Mouse (Mus musculus) hindbrain, postnatal 0 days (tissue): ENCODE results near the gene A630001G21Rik. TPM values are rescaled to one million over a fixed set of nuclear protein-coding genes. Genes with fewer than 3 reads are reported as not detected.

ENCODE experiments used
- ATAC-seq: fragments of 200-750 bp; cut with Nextera tagmentation; 2 replicates; pipeline ENCODE4 v1.8.0; 2017; ENCODE audit warnings: mild to moderate bottlenecking, moderate TSS enrichment, moderate library complexity
- DNase-seq: peaks from one replicate; pipeline ENCODE4 v3.0.0-alpha.2; 2015; ENCODE audit warnings: low spot score
- H3K27ac ChIP-seq: fragments of 300-500 bp; sonication (generic); 2 replicates; pipeline ENCODE4 v1.5.1; 2014; ENCODE audit warnings: mild to moderate bottlenecking
- H3K27me3 ChIP-seq: fragments of 300-500 bp; sonication (generic); 2 replicates; pipeline ENCODE4 v1.6.1; 2014; ENCODE audit warnings: low read length, mixed read lengths; ENCODE audit not compliant: insufficient read depth
- H3K36me3 ChIP-seq: fragments of 300-500 bp; sonication (generic); 2 replicates; pipeline ENCODE4 v1.6.1; 2014; ENCODE audit warnings: low read length, mixed read lengths; ENCODE audit not compliant: insufficient read depth
- H3K4me1 ChIP-seq: fragments of 300-500 bp; sonication (generic); 2 replicates; pipeline ENCODE4 v1.6.1; 2014; ENCODE audit warnings: antibody characterized with exemption, low read length, mixed read lengths; ENCODE audit not compliant: insufficient read depth
- H3K4me2 ChIP-seq: fragments of 300-500 bp; sonication (generic); 2 replicates; pipeline ENCODE4 v1.6.1; 2014; ENCODE audit warnings: low read depth, mild to moderate bottlenecking, low read length, moderate library complexity, mixed read lengths
- H3K4me3 ChIP-seq: fragments of 300-500 bp; sonication (generic); 2 replicates; pipeline ENCODE4 v1.5.1; 2014; ENCODE audit warnings: low read length
- H3K9ac ChIP-seq: fragments of 300-500 bp; sonication (generic); replicated peaks from 2 replicates; pipeline ENCODE4 v1.6.1; 2014; ENCODE audit warnings: mild to moderate bottlenecking, low read length, moderate library complexity, mixed read lengths
- H3K9me3 ChIP-seq: fragments of 300-500 bp; sonication (generic); 2 replicates; pipeline ENCODE4 v1.6.1; 2016; ENCODE audit warnings: low read length, mixed read lengths
- CTCF ChIP-seq: IDR thresholded peaks from 2 replicates; pipeline ENCODE4 v1.5.1; 2016; ENCODE audit warnings: antibody characterized with exemption, control low read depth, low read depth
- WGBS: fragments of 180-500 bp; shearing (Covaris S2); extraction: QIAGEN DNeasy Blood & Tissue Kit; methylation state at CpG from one replicate; pipeline ENCODE4 v1.1.7; 2014; 5-methylcytosine and 5-hydroxymethylcytosine counted together
- polyA plus RNA-seq: library from polyadenylated mRNA; unstranded; fragments of >200 nt; fragmentation: Nextera tagmentation; extraction: Ambion mirVana; gene quantifications from 2 replicates; pipeline ENCODE4 v1.2.1, GENCODE M21; 2015
- total RNA-seq: library from RNA; depleted of rRNA; stranded (reverse); fragments of >200 nt; gene quantifications from 2 replicates; pipeline ENCODE4 v1.2.3, GENCODE M21; 2014

Gene A630001G21Rik
- total and polyA plus RNA-seq, 2 experiments from 2014 or later, result 0.36 TPM; not detected in 1

GRCm38 (mm10) chr1:85739819-85740218 is 38.6 kb downstream of the A630001G21Rik start:
- Histone ChIP-seq H3K9me3 (no peaks in the 10 kb centered on the region), H3K4me2 (no peak overlapping the region), H3K4me3 (no peak overlapping the region), H3K4me1 (no peaks in the 10 kb centered on the region), H3K27me3 (no peaks in the 10 kb centered on the region), H3K9ac (no peak overlapping the region), H3K36me3 (no peaks in the 10 kb centered on the region), H3K27ac (no peak overlapping the region)
- ATAC-seq (no peak), DNase-seq (no peak)
- TF ChIP-seq CTCF, result no peak

GRCm38 (mm10) chr1:85739000-85739399 is 39.4 kb downstream of the A630001G21Rik start:
- no peak for TF ChIP-seq CTCF
- no peaks in the 10 kb centered on the region for H3K9me3 ChIP-seq
- no peak for ATAC-seq

GRCm38 (mm10) chr1:85736355-85737184 is 41.9 kb downstream of the A630001G21Rik start:
- H3K4me1 ChIP-seq, result no peaks in the 10 kb centered on the region
- peak; percentile 96 for TF ChIP-seq CTCF
- no peak overlapping the region for H3K9ac ChIP-seq
- H3K4me2 ChIP-seq, result peak overlapping the region; percentile 30; the same call in 1 of the 2 replicates
- H3K27me3 ChIP-seq, result no peaks in the 10 kb centered on the region
- H3K4me3 ChIP-seq, result no peak overlapping the region
- no peaks in the 10 kb centered on the region for H3K36me3 ChIP-seq
- ATAC-seq (peak; percentile 71), DNase-seq (peak; percentile 87)
- 37% methylated on average over 18 of the region's 18 CpGs for WGBS
- no peak overlapping the region for H3K27ac ChIP-seq
- no peaks in the 10 kb centered on the region for H3K9me3 ChIP-seq

More at GRCm38 (mm10) chr1:85739000-85739399, 39.4 kb downstream of the A630001G21Rik start:
- H3K27me3 ChIP-seq, result no peaks in the 10 kb centered on the region
- H3K36me3 ChIP-seq, result no peaks in the 10 kb centered on the region
- H3K27ac ChIP-seq, result no peak overlapping the region
- no peak overlapping the region for H3K4me2 ChIP-seq
- DNase-seq, result no peak
- H3K4me1 ChIP-seq, result no peaks in the 10 kb centered on the region
- 93% methylated on average over 4 of the region's 4 CpGs for WGBS
- H3K4me3 ChIP-seq, result no peak overlapping the region
- no peak overlapping the region for H3K9ac ChIP-seq

- no peak overlapping the region for H3K4me3 ChIP-seq
- no peak overlapping the region for H3K27ac ChIP-seq
- H3K9me3 ChIP-seq, result no peaks in the 10 kb centered on the region
- 72% methylated on average over 13 of the region's 13 CpGs for WGBS
- H3K9ac ChIP-seq, result no peak overlapping the region
- no peak overlapping the region for H3K4me2 ChIP-seq
- H3K4me1 ChIP-seq, result no peaks in the 10 kb centered on the region
- TF ChIP-seq CTCF, result no peak
- H3K36me3 ChIP-seq, result no peaks in the 10 kb centered on the region
- no peaks in the 10 kb centered on the region for H3K27me3 ChIP-seq
- DNase-seq (no peak), ATAC-seq (peak; percentile 24; the same call in 1 of the 2 replicates)
Measured at GRCm38 (mm10) chr1:85735463-85736123, 42.9 kb downstream of the A630001G21Rik start.

- WGBS, result 77% methylated on average over 1 of the region's 1 CpGs
- Histone ChIP-seq H3K36me3 (no peaks in the 10 kb centered on the region), H3K4me1 (no peaks in the 10 kb centered on the region)
Measured at GRCm38 (mm10) chr1:85734511-85734910, 43.9 kb downstream of the A630001G21Rik start.

GRCm38 (mm10) chr1:85732581-85732980 is 45.9 kb downstream of the A630001G21Rik start:
- WGBS, result 81% methylated on average over 3 of the region's 3 CpGs
- TF ChIP-seq CTCF, result no peak

More at GRCm38 (mm10) chr1:85734511-85734910, 43.9 kb downstream of the A630001G21Rik start:
- no peak for TF ChIP-seq CTCF
- H3K9me3 ChIP-seq, result no peaks in the 10 kb centered on the region
- H3K4me2 ChIP-seq, result no peak overlapping the region
- ATAC-seq, result no peak
- H3K27ac ChIP-seq, result no peak overlapping the region
- no peak overlapping the region for H3K9ac ChIP-seq
- H3K27me3 ChIP-seq, result no peaks in the 10 kb centered on the region
- H3K4me3 ChIP-seq, result no peak overlapping the region
- no peak for DNase-seq

GRCm38 (mm10) chr1:85730471-85730870 is 48.0 kb downstream of the A630001G21Rik start:
- ATAC-seq, result no peak
- no peaks in the 10 kb centered on the region for H3K27me3 ChIP-seq
- H3K4me3 ChIP-seq, result no peak overlapping the region
- 87% methylated on average over 6 of the region's 6 CpGs for WGBS
- no peak for TF ChIP-seq CTCF
- no peak overlapping the region for H3K27ac ChIP-seq
- H3K4me1 ChIP-seq, result no peaks in the 10 kb centered on the region
- no peak for DNase-seq
- no peaks in the 10 kb centered on the region for H3K9me3 ChIP-seq
- H3K36me3 ChIP-seq, result no peaks in the 10 kb centered on the region
- H3K9ac ChIP-seq, result no peak overlapping the region
- no peak overlapping the region for H3K4me2 ChIP-seq

More at GRCm38 (mm10) chr1:85732581-85732980, 45.9 kb downstream of the A630001G21Rik start:
- Histone ChIP-seq H3K27ac (no peak overlapping the region), H3K36me3 (no peaks in the 10 kb centered on the region), H3K27me3 (no peaks in the 10 kb centered on the region), H3K9me3 (no peaks in the 10 kb centered on the region), H3K4me1 (no peaks in the 10 kb centered on the region), H3K4me2 (no peak overlapping the region), H3K4me3 (no peak overlapping the region), H3K9ac (no peak overlapping the region)
- DNase-seq (no peak), ATAC-seq (no peak)
